Mouse (Mus musculus) ES-E14 (cell line): ENCODE data around the gene Calr4.

Experiments used
- HCFC1 ChIP-seq: IDR thresholded peaks from 2 replicates; pipeline ENCODE4 v1.6.1; 2012; ENCODE audit warnings: low read length, inconsistent platforms, borderline replicate concordance; ENCODE audit not compliant: insufficient read depth
- ZNF384 ChIP-seq: IDR thresholded peaks from 2 replicates; pipeline ENCODE4 v1.6.1; 2012; ENCODE audit warnings: low read depth, low read length, inconsistent platforms

GRCm38 (mm10) chr4:109299136-109299535 lies 64.9 kb downstream of the Calr4 start:
- TF ChIP-seq ZNF384 = no peak
- TF ChIP-seq HCFC1 = no peak
